Mouse (Mus musculus) liver, postnatal 0 days (tissue): ENCODE results near the gene Zbtb8a.

Experiments
- CTCF ChIP-seq: sonication (generic); IDR thresholded peaks from 2 replicates; pipeline ENCODE4 v1.5.1; 2016; ENCODE audit warnings: antibody characterized with exemption, low read depth
- EP300 ChIP-seq: IDR thresholded peaks from 2 replicates; pipeline ENCODE4 v1.6.1; 2016; ENCODE audit warnings: antibody characterized with exemption, low read depth, mild to moderate bottlenecking

DNA sequence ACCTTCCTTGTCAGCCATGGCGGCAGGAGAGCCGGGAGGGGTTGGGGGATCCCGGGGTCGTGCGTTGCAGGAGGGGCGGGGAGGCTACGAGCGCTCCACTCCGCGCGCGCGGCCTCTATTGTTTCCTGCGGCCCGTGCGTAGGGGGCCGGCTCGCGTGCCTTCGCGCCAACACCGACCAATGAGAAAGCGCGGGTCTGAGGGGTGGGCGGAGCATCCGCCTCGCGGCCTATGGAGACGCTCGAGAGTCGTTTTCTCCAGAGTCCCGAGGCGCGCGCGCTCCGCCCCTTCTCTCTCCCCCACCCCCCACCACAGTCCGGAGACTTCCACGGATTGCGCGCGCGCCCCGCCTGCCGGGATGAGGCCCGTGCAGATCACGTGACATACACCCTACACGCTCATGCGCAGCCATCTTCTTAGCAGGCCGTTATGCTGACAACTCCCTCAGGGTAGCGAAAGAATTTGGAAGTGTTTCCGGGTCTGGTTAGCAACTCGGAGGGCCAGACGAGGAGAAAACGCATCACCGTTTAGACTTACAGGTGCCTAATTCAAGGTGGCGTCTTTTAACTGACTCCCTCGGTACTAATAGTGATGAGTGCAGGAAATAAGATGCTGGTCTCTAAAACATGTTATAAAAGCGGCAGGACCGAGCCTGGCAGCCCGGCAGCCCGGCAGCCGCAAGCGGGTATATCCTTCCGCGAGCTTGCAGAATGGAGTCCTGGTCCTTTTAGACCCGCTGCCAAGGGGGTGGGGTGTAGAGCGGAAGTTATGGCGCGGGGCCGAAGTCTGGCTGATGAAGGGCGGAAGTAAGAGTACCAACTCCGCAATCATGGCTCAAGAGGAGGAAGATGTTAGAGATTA, 42.5 kb downstream of the Zbtb8a start, which contains the start of the genes Rbbp4 and Zbtb8os:
- peak; percentile 32 for TF ChIP-seq CTCF
- TF ChIP-seq EP300, result peak; percentile 68
